Mouse (Mus musculus): Measurements from ENCODE around the gene Fbxl17. TPM values are rescaled to one million over a fixed set of nuclear protein-coding genes. Genes with fewer than 3 reads are reported as not detected.

Fbxl17 gene
- polyA plus RNA-seq, 1 experiment from 2014 or later, result 11.1 TPM

DNA sequence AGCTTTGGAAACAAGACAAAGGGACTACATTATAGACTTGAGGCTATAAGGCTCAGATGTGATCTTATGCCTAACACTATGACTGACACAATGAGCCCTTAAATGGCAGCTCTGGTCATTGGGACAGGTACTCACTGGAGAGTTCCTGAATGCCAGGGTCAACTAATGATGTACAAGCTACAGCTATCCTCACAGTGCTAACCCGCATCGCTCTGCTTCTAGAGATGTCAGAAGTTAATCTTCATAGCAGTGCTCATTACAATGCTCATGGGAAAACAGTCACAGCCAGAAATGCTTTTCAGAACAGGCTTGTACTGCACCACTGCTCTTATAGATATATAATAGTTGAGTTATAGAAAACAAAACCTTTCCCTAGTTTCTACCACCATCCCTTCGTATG, 438.0 kb downstream of the Fbxl17 start:
- no peak overlapping the region for H3K4me3 ChIP-seq
- H3K4me1 ChIP-seq (replicated peaks), result no peaks in the 10 kb centered on the region
- no peak overlapping the region for H3K27ac ChIP-seq
- no peaks in the 10 kb centered on the region for H3K9me3 ChIP-seq (replicated peaks)
- H3K27me3 ChIP-seq, result no peaks in the 10 kb centered on the region
- H3K9ac ChIP-seq, result no peak overlapping the region
- ATAC-seq (replicated peaks; ENCODE audit: insufficient number of reproducible peaks, insufficient read depth, low FRiP score, low read depth), result no peak
- WGBS, result 88% methylated on average over 3 of the region's 3 CpGs
- H3K4me2 ChIP-seq, result no peak overlapping the region
- H3K36me3 ChIP-seq, result no peaks in the 10 kb centered on the region

GRCm38 (mm10) chr17:63060814-63061213, 439.0 kb downstream of the Fbxl17 start:
- Histone ChIP-seq H3K4me3 (no peak overlapping the region), H3K9me3 (replicated peaks) (no peaks in the 10 kb centered on the region), H3K27ac (no peak overlapping the region), H3K36me3 (no peaks in the 10 kb centered on the region), H3K4me2 (no peak overlapping the region), H3K4me1 (replicated peaks) (no peaks in the 10 kb centered on the region), H3K27me3 (no peaks in the 10 kb centered on the region), H3K9ac (no peak overlapping the region)
- no peak for ATAC-seq (replicated peaks; ENCODE audit: insufficient number of reproducible peaks, insufficient read depth, low FRiP score, low read depth)
- 65% methylated on average over 3 of the region's 3 CpGs for WGBS

DNA sequence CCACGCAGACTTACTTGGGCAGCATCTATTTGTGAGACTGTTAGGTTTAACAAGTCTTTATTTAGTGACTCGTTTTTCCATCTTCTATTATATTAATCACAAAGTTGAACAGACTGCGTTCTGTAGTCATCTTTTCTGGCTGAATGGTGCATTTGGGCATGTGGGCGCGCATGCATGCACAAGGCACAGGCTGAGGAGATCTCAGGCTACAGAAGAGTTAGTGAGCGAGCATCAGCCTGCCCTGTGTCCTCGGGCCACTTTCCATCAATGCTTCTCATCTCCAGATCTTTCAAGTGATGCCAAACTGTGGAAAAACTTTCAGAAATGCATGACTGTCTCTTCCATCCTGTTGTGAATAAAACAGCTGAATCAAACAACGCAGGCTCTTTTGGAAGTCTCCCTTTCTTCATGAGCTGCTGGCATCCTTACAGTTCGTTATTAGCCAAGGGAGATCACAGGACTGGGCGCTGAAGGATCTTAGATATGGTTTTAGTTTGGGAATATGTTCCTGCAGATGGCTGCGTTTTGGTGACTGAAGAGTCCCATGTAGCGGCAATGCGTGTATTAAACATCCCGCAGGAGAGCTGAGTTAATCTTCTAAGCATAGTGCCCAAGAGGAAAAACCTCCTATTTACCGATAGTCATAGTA, 442.0 kb downstream of the Fbxl17 start:
- 86% methylated on average over 15 of the region's 15 CpGs for WGBS
- H3K9ac ChIP-seq, result no peak overlapping the region
- no peak overlapping the region for H3K4me2 ChIP-seq
- H3K36me3 ChIP-seq, result no peaks in the 10 kb centered on the region
- no peaks in the 10 kb centered on the region for H3K9me3 ChIP-seq (replicated peaks)
- H3K4me1 ChIP-seq (replicated peaks), result no peaks in the 10 kb centered on the region
- H3K27me3 ChIP-seq, result no peaks in the 10 kb centered on the region
- H3K4me3 ChIP-seq, result no peak overlapping the region
- no peak for ATAC-seq (replicated peaks; ENCODE audit: insufficient number of reproducible peaks, insufficient read depth, low FRiP score, low read depth)
- no peak overlapping the region for H3K27ac ChIP-seq

DNA sequence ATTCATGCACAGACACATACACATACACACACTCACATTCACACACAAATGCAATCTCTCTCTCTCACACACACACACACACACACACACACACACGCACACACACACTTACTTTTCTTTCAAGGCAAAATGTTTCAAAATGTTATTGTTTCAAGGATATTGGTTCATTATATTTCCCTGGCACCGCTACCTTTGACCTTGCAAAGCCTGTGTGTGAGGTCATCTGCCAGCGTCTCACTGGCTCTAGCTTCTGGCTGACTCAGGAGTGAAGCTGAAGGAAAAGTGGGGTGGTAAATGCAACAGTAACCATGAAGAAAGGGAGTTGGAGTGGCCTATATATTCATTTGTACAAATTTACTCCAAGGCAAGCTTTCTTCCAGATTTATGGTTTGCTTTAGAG, 442.8 kb downstream of the Fbxl17 start:
- Histone ChIP-seq H3K9me3 (replicated peaks) (no peaks in the 10 kb centered on the region), H3K4me3 (no peak overlapping the region), H3K27ac (no peak overlapping the region), H3K27me3 (no peaks in the 10 kb centered on the region), H3K4me1 (replicated peaks) (no peaks in the 10 kb centered on the region), H3K36me3 (no peaks in the 10 kb centered on the region), H3K4me2 (no peak overlapping the region), H3K9ac (no peak overlapping the region)
- WGBS, result 84% methylated on average over 3 of the region's 3 CpGs
- no peak for ATAC-seq (replicated peaks; ENCODE audit: insufficient number of reproducible peaks, insufficient read depth, low FRiP score, low read depth)

DNA sequence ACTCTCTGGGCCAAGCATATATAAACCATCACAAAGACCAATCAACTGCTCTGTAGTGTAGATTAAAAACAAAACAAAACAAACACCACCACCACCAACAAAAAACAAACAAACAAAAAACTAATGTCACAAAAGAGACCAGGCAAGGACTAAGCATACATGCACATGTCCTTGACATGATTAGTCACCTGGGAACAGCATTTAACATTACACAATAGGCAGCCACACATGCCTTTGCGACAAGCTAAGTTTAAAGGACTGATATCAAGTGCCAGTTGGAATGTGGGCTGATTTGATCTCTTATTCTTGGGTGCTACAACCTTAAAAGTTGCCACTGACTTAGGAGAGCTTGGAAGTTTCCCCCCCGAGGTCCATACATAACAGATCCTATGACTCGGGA, 446.5 kb downstream of the Fbxl17 start:
- no peak for ATAC-seq (replicated peaks; ENCODE audit: insufficient number of reproducible peaks, insufficient read depth, low FRiP score, low read depth)
- no peaks in the 10 kb centered on the region for H3K9me3 ChIP-seq (replicated peaks)
- H3K4me2 ChIP-seq, result no peak overlapping the region
- no peak overlapping the region for H3K4me3 ChIP-seq
- no peaks in the 10 kb centered on the region for H3K27me3 ChIP-seq
- no peak overlapping the region for H3K27ac ChIP-seq
- 63% methylated on average over 3 of the region's 3 CpGs for WGBS
- no peaks in the 10 kb centered on the region for H3K36me3 ChIP-seq
- H3K4me1 ChIP-seq (replicated peaks), result no peaks in the 10 kb centered on the region
- no peak overlapping the region for H3K9ac ChIP-seq

DNA sequence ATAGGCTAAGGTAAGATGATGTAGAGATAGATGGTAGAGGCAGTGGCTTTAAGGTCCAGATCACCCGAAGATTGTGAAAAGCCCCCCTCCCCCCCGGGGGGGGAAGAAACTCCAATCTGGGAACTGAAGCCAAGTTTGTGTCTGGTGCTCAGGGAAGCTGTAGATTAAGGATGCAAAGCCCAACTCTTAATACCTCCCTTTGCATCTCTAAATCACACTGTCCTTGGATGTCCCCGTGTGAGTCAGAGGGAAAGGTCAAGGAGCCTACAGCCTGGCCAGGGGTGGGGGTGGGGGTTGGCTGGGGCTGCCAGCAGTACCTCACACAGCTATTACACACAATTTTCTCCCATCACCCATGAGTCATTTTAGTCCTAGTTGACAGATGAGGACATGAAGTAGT, 453.4 kb downstream of the Fbxl17 start:
- WGBS, result 56% methylated on average over 3 of the region's 3 CpGs
- no peak overlapping the region for H3K9ac ChIP-seq
- no peaks in the 10 kb centered on the region for H3K27me3 ChIP-seq
- H3K36me3 ChIP-seq, result no peaks in the 10 kb centered on the region
- 0 out of 2 replicates have a peak, but pooled peaks cover under 1% of the 10 kb centered on the region for H3K9me3 ChIP-seq (replicated peaks)
- no peak overlapping the region for H3K27ac ChIP-seq
- 0 out of 2 replicates have a peak, but pooled peaks cover 2% of the 10 kb centered on the region for H3K4me1 ChIP-seq (replicated peaks)
- H3K4me3 ChIP-seq, result no peak overlapping the region
- ATAC-seq (replicated peaks; ENCODE audit: insufficient number of reproducible peaks, insufficient read depth, low FRiP score, low read depth), result no peak
- no peak overlapping the region for H3K4me2 ChIP-seq

- Histone ChIP-seq H3K4me2 (no peak overlapping the region), H3K9me3 (replicated peaks) (0 out of 2 replicates have a peak, but pooled peaks cover 8% of the 10 kb centered on the region), H3K4me3 (no peak overlapping the region), H3K36me3 (no peaks in the 10 kb centered on the region), H3K27me3 (no peaks in the 10 kb centered on the region), H3K9ac (no peak overlapping the region), H3K27ac (no peak overlapping the region), H3K4me1 (replicated peaks) (0 out of 2 replicates have a peak, but pooled peaks cover 2% of the 10 kb centered on the region)
- ATAC-seq (replicated peaks; ENCODE audit: insufficient number of reproducible peaks, insufficient read depth, low FRiP score, low read depth), result no peak
- WGBS, result 81% methylated on average over 13 of the region's 13 CpGs
Measured at GRCm38 (mm10) chr17:63045297-63045696, 454.5 kb downstream of the Fbxl17 start.

GRCm38 (mm10) chr17:63043046-63043675, 456.7 kb downstream of the Fbxl17 start:
- Histone ChIP-seq H3K4me3 (no peak overlapping the region), H3K27me3 (no peaks in the 10 kb centered on the region), H3K9ac (no peak overlapping the region), H3K4me1 (replicated peaks) (0 out of 2 replicates have a peak, but pooled peaks cover 2% of the 10 kb centered on the region), H3K9me3 (replicated peaks) (peaks cover 11% of the 10 kb centered on the region; the same call in 1 of the 2 replicates), H3K4me2 (no peak overlapping the region), H3K27ac (no peak overlapping the region), H3K36me3 (no peaks in the 10 kb centered on the region)
- ATAC-seq (replicated peaks; ENCODE audit: insufficient number of reproducible peaks, insufficient read depth, low FRiP score, low read depth), result no peak
- WGBS, result 59% methylated on average over 9 of the region's 9 CpGs

GRCm38 (mm10) chr17:63037562-63037961, 462.3 kb downstream of the Fbxl17 start:
- Histone ChIP-seq H3K9me3 (replicated peaks) (peaks cover 11% of the 10 kb centered on the region; the same call in 1 of the 2 replicates), H3K4me3 (no peak overlapping the region), H3K4me2 (no peak overlapping the region), H3K27me3 (no peaks in the 10 kb centered on the region), H3K36me3 (no peaks in the 10 kb centered on the region), H3K27ac (no peak overlapping the region), H3K4me1 (replicated peaks) (no peaks in the 10 kb centered on the region), H3K9ac (no peak overlapping the region)
- 85% methylated on average over 3 of the region's 3 CpGs for WGBS
- ATAC-seq (replicated peaks; ENCODE audit: insufficient number of reproducible peaks, insufficient read depth, low FRiP score, low read depth), result no peak

DNA sequence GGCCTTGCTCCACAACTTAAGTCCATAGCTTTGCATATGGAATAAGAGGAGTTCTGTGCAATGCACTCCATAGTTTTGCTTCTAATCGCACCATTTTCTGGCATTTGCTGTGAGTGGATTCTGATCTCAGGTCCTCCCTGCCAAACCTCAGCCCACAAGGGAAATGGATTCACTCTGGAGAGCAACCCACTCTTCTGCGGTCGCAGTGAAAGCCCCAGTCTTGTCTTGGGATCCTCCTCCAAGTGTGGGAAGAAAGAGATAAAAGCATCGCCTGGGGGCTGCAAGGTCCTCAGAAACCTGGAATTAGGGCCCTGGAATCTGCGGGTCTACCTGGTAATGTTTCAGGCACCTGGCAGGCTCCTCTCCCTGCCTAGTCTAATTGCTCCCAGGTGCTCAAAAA, 466.7 kb downstream of the Fbxl17 start:
- 74% methylated on average over 5 of the region's 5 CpGs for WGBS
- Histone ChIP-seq H3K27me3 (no peaks in the 10 kb centered on the region), H3K27ac (no peak overlapping the region), H3K9ac (no peak overlapping the region), H3K4me2 (no peak overlapping the region), H3K4me3 (no peak overlapping the region), H3K4me1 (replicated peaks) (peaks cover 2% of the 10 kb centered on the region; the same call in 1 of the 2 replicates), H3K36me3 (no peaks in the 10 kb centered on the region), H3K9me3 (replicated peaks) (no peaks in the 10 kb centered on the region)
- ATAC-seq (replicated peaks; ENCODE audit: insufficient number of reproducible peaks, insufficient read depth, low FRiP score, low read depth), result no peak

DNA sequence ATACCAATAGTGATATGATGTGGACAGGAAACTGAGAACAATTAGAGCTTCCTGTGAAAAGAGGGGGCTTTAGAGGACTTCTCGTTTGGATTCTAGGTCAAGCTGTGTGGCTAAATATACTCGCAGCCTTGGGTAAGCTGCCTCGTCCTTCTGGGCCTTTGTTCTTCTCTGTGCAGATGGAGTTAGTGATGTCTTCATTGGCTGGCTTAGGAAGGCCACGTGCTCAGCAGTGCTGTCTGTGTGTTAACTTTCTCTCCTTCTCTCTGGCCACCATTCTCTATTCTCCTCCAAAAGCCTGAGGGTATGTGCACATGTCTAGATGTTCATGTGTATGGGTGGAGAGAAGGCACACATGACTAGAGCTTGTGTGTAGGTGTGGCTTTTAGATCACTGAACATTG, 470.7 kb downstream of the Fbxl17 start:
- Histone ChIP-seq H3K4me3 (no peak overlapping the region), H3K4me2 (no peak overlapping the region), H3K27me3 (no peaks in the 10 kb centered on the region), H3K27ac (no peak overlapping the region), H3K9ac (no peak overlapping the region), H3K4me1 (replicated peaks) (peaks cover 2% of the 10 kb centered on the region; the same call in 1 of the 2 replicates), H3K9me3 (replicated peaks) (no peaks in the 10 kb centered on the region), H3K36me3 (no peaks in the 10 kb centered on the region)
- no peak for ATAC-seq (replicated peaks; ENCODE audit: insufficient number of reproducible peaks, insufficient read depth, low FRiP score, low read depth)
- 36% methylated on average over 4 of the region's 4 CpGs for WGBS

GRCm38 (mm10) chr17:63025238-63025637, 474.6 kb downstream of the Fbxl17 start:
- H3K4me1 ChIP-seq (replicated peaks), result peaks cover 2% of the 10 kb centered on the region; the same call in 1 of the 2 replicates
- ATAC-seq (replicated peaks; ENCODE audit: insufficient number of reproducible peaks, insufficient read depth, low FRiP score, low read depth), result no peak

More at GRCm38 (mm10) chr17:63025238-63025637, 474.6 kb downstream of the Fbxl17 start:
- Histone ChIP-seq H3K27me3 (no peaks in the 10 kb centered on the region), H3K9me3 (replicated peaks) (no peaks in the 10 kb centered on the region), H3K36me3 (no peaks in the 10 kb centered on the region), H3K4me2 (no peak overlapping the region), H3K27ac (no peak overlapping the region), H3K4me3 (no peak overlapping the region), H3K9ac (no peak overlapping the region)
- WGBS, result 58% methylated on average over 15 of the region's 15 CpGs
